Mouse (Mus musculus): ENCODE measurements around the gene Akap14. TPM values are rescaled to one million over a fixed set of nuclear protein-coding genes. Genes with fewer than 3 reads are reported as not detected.
A peak's percentile ranks its signal among the peaks of the same experiment; 100 is the strongest.

Akap14 gene
- polyA plus RNA-seq, 1 experiment from 2014 or later = 0.10 TPM

- Histone ChIP-seq H3K4me1 (replicated peaks; ENCODE audit: control insufficient read depth, insufficient read depth, low read length) (no peaks in the 10 kb centered on the region), H3K9me3 (ENCODE audit: control insufficient read depth) (no peaks in the 10 kb centered on the region), H3K9ac (ENCODE audit: low read depth, low read length) (peak within 1 kb of the TSS; percentile 83), H3K27ac (ENCODE audit: low read depth, low read length) (peak within 1 kb of the TSS; percentile 77), H3K36me3 (ENCODE audit: control insufficient read depth, insufficient read depth) (no peaks in the 10 kb centered on the region), H3K27me3 (replicated peaks; ENCODE audit: control insufficient read depth, insufficient read depth, low read length) (no peaks in the 10 kb centered on the region), H3K4me2 (replicated peaks; ENCODE audit: low read depth) (peak within 1 kb of the TSS; percentile 57), H3K4me3 (ENCODE audit: low read depth, low read length) (peak within 1 kb of the TSS; percentile 68)
- peak; percentile 88 for ATAC-seq
- TF ChIP-seq CTCF (IDR thresholded peaks at IDR 0.05; ENCODE audit: low read depth) = no peak
- WGBS = 13% methylated on average over 58 of the region's 58 CpGs
Measured at GRCm38 (mm10) chrX:37126671-37127358, 41.8 kb downstream of the Akap14 start, which contains the start of gene Nkap. Nkap (plus strand) TSS chrX:37126795.

GRCm38 (mm10) chrX:37125511-37125910 is 43.1 kb downstream of the Akap14 start:
- H3K4me1 ChIP-seq (replicated peaks; ENCODE audit: control insufficient read depth, insufficient read depth, low read length) = no peaks in the 10 kb centered on the region
- WGBS = 91% methylated on average over 7 of the region's 7 CpGs
- no peak overlapping the region for H3K9ac ChIP-seq (ENCODE audit: low read depth, low read length)
- no peaks in the 10 kb centered on the region for H3K9me3 ChIP-seq (ENCODE audit: control insufficient read depth)
- ATAC-seq = no peak
- no peak for TF ChIP-seq CTCF (IDR thresholded peaks at IDR 0.05; ENCODE audit: low read depth)
- H3K4me3 ChIP-seq (ENCODE audit: low read depth, low read length) = no peak overlapping the region
- H3K27ac ChIP-seq (ENCODE audit: low read depth, low read length) = no peak overlapping the region
- no peaks in the 10 kb centered on the region for H3K36me3 ChIP-seq (ENCODE audit: control insufficient read depth, insufficient read depth)
- H3K27me3 ChIP-seq (replicated peaks; ENCODE audit: control insufficient read depth, insufficient read depth, low read length) = no peaks in the 10 kb centered on the region
- H3K4me2 ChIP-seq (replicated peaks; ENCODE audit: low read depth) = no peak overlapping the region

- no peak for TF ChIP-seq CTCF (IDR thresholded peaks at IDR 0.05; ENCODE audit: low read depth)
- Histone ChIP-seq H3K9ac (ENCODE audit: low read depth, low read length) (no peak overlapping the region), H3K4me3 (ENCODE audit: low read depth, low read length) (no peak overlapping the region), H3K4me1 (replicated peaks; ENCODE audit: control insufficient read depth, insufficient read depth, low read length) (no peaks in the 10 kb centered on the region), H3K9me3 (ENCODE audit: control insufficient read depth) (no peaks in the 10 kb centered on the region), H3K36me3 (ENCODE audit: control insufficient read depth, insufficient read depth) (no peaks in the 10 kb centered on the region), H3K27me3 (replicated peaks; ENCODE audit: control insufficient read depth, insufficient read depth, low read length) (no peaks in the 10 kb centered on the region), H3K4me2 (replicated peaks; ENCODE audit: low read depth) (no peak overlapping the region), H3K27ac (ENCODE audit: low read depth, low read length) (no peak overlapping the region)
- 67% methylated on average over 5 of the region's 5 CpGs for WGBS
- no peak for ATAC-seq
Measured at GRCm38 (mm10) chrX:37120212-37120611, 48.4 kb downstream of the Akap14 start.

- no peaks in the 10 kb centered on the region for H3K27me3 ChIP-seq (replicated peaks; ENCODE audit: control insufficient read depth, insufficient read depth, low read length)
- H3K4me3 ChIP-seq (ENCODE audit: low read depth, low read length) = no peak overlapping the region
- H3K36me3 ChIP-seq (ENCODE audit: control insufficient read depth, insufficient read depth) = no peaks in the 10 kb centered on the region
- H3K4me2 ChIP-seq (replicated peaks; ENCODE audit: low read depth) = no peak overlapping the region
- TF ChIP-seq CTCF (IDR thresholded peaks at IDR 0.05; ENCODE audit: low read depth) = no peak
- no peak for ATAC-seq
- WGBS = 63% methylated on average over 3 of the region's 3 CpGs
- no peaks in the 10 kb centered on the region for H3K4me1 ChIP-seq (replicated peaks; ENCODE audit: control insufficient read depth, insufficient read depth, low read length)
- H3K27ac ChIP-seq (ENCODE audit: low read depth, low read length) = no peak overlapping the region
- H3K9me3 ChIP-seq (ENCODE audit: control insufficient read depth) = no peaks in the 10 kb centered on the region
- H3K9ac ChIP-seq (ENCODE audit: low read depth, low read length) = no peak overlapping the region
Measured at GRCm38 (mm10) chrX:37119585-37119984, 49.1 kb downstream of the Akap14 start.

- WGBS = no CpG with 5 or more reads among the region's 5 CpGs
- no peak overlapping the region for H3K27ac ChIP-seq (ENCODE audit: low read depth, low read length)
- H3K27me3 ChIP-seq (replicated peaks; ENCODE audit: control insufficient read depth, insufficient read depth, low read length) = no peaks in the 10 kb centered on the region
- no peaks in the 10 kb centered on the region for H3K9me3 ChIP-seq (ENCODE audit: control insufficient read depth)
- H3K4me1 ChIP-seq (replicated peaks; ENCODE audit: control insufficient read depth, insufficient read depth, low read length) = no peaks in the 10 kb centered on the region
- no peak for TF ChIP-seq CTCF (IDR thresholded peaks at IDR 0.05; ENCODE audit: low read depth)
- no peak for ATAC-seq
- no peaks in the 10 kb centered on the region for H3K36me3 ChIP-seq (ENCODE audit: control insufficient read depth, insufficient read depth)
- no peak overlapping the region for H3K4me3 ChIP-seq (ENCODE audit: low read depth, low read length)
- no peak overlapping the region for H3K9ac ChIP-seq (ENCODE audit: low read depth, low read length)
- H3K4me2 ChIP-seq (replicated peaks; ENCODE audit: low read depth) = no peak overlapping the region
Measured at GRCm38 (mm10) chrX:37117085-37117484, 51.6 kb downstream of the Akap14 start.

GRCm38 (mm10) chrX:37110881-37111193 is 57.8 kb downstream of the Akap14 start:
- no peaks in the 10 kb centered on the region for H3K4me1 ChIP-seq (replicated peaks; ENCODE audit: control insufficient read depth, insufficient read depth, low read length)
- no peak for ATAC-seq
- WGBS = 69% methylated on average over 4 of the region's 4 CpGs
- H3K4me3 ChIP-seq (ENCODE audit: low read depth, low read length) = no peak overlapping the region
- H3K9ac ChIP-seq (ENCODE audit: low read depth, low read length) = no peak overlapping the region
- peak overlapping the region; percentile 27; the same call in 1 of the 2 replicates for H3K4me2 ChIP-seq (replicated peaks; ENCODE audit: low read depth)
- TF ChIP-seq CTCF (IDR thresholded peaks at IDR 0.05; ENCODE audit: low read depth) = no peak
- H3K9me3 ChIP-seq (ENCODE audit: control insufficient read depth) = no peaks in the 10 kb centered on the region
- no peaks in the 10 kb centered on the region for H3K36me3 ChIP-seq (ENCODE audit: control insufficient read depth, insufficient read depth)
- H3K27me3 ChIP-seq (replicated peaks; ENCODE audit: control insufficient read depth, insufficient read depth, low read length) = no peaks in the 10 kb centered on the region
- no peak overlapping the region for H3K27ac ChIP-seq (ENCODE audit: low read depth, low read length)

Data from intestine, postnatal 0 days (tissue).